Mouse (Mus musculus): ENCODE results near the gene Rab3gap2. TPM values are rescaled to one million over a fixed set of nuclear protein-coding genes. Genes with fewer than 3 reads are reported as not detected.

Gene Rab3gap2
- polyA plus RNA-seq, 1 experiment from 2014 or later = 12.0 TPM

DNA sequence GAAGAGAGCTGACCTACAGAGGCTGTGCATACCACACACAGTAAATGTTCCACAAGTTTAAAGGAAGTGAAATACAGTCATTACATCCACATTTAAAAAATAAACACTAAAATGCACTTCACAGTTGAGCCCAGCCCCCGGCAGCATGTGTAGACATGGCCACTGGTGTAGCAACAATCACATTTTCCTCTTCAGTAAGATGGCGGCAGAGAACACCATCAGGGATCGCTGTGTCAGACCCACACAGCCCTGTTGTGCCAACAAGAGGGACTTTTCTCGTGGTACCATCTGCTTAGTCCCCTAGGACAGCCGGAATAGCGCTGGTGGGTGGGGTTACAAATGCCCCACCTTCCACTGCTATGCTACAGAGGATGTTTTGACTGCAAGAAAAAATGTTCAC is 98.9 kb downstream of the Rab3gap2 start:
- ATAC-seq (ENCODE audit: low FRiP score, low TSS enrichment) (no peak), DNase-seq (ENCODE audit: low spot score) (no peak)
- no peak overlapping the region for H3K4me2 ChIP-seq (replicated peaks; ENCODE audit: low read depth)
- no peak overlapping the region for H3K9ac ChIP-seq (ENCODE audit: low read length)
- H3K9me3 ChIP-seq (ENCODE audit: control insufficient read depth, low read length) = no peaks in the 10 kb centered on the region
- H3K27ac ChIP-seq (replicated peaks) = no peak overlapping the region
- WGBS = 89% methylated on average over 6 of the region's 6 CpGs
- H3K36me3 ChIP-seq (ENCODE audit: control insufficient read depth, insufficient read depth, low read length) = peaks cover 3% of the 10 kb centered on the region
- TF ChIP-seq EP300 (optimal IDR thresholded peaks at IDR 0.05) (no peak), CTCF (IDR thresholded peaks at IDR 0.05; ENCODE audit: low read depth) (no peak)
- H3K4me3 ChIP-seq (ENCODE audit: low read depth, low read length) = no peak overlapping the region
- no peaks in the 10 kb centered on the region for H3K27me3 ChIP-seq (ENCODE audit: control insufficient read depth, insufficient read depth, low read length)
- H3K4me1 ChIP-seq (replicated peaks; ENCODE audit: control insufficient read depth, insufficient read depth) = no peaks in the 10 kb centered on the region

DNA sequence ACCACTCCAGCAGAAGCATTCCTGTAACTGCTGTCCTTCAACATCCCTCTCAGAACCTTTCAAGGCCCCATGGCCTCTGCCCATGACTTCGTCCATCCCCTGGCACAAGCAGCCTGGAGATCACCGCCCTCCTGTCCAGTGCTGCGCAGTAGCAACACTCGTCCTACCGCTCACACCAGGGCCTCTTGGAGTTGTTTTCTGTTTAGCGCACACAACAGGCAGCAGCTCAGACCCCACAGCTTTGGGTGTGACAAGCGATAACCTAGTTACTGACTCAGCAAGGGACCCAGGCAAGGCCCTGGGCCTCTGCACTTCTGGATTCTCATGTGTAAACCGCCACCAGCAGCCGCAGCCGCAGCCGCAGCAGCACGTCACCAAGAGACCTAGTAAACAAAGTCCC is 102.9 kb downstream of the Rab3gap2 start:
- no peaks in the 10 kb centered on the region for H3K27me3 ChIP-seq (ENCODE audit: control insufficient read depth, insufficient read depth, low read length)
- WGBS = 96% methylated on average over 12 of the region's 12 CpGs
- no peak overlapping the region for H3K4me3 ChIP-seq (ENCODE audit: low read depth, low read length)
- no peak for ATAC-seq (ENCODE audit: low FRiP score, low TSS enrichment)
- DNase-seq (ENCODE audit: low spot score) = no peak
- peaks cover 3% of the 10 kb centered on the region; the same call in 1 of the 2 replicates for H3K36me3 ChIP-seq (ENCODE audit: control insufficient read depth, insufficient read depth, low read length)
- TF ChIP-seq EP300 (optimal IDR thresholded peaks at IDR 0.05) (no peak), CTCF (IDR thresholded peaks at IDR 0.05; ENCODE audit: low read depth) (no peak)
- no peaks in the 10 kb centered on the region for H3K4me1 ChIP-seq (replicated peaks; ENCODE audit: control insufficient read depth, insufficient read depth)
- H3K4me2 ChIP-seq (replicated peaks; ENCODE audit: low read depth) = no peak overlapping the region
- no peak overlapping the region for H3K9ac ChIP-seq (ENCODE audit: low read length)
- no peaks in the 10 kb centered on the region for H3K9me3 ChIP-seq (ENCODE audit: control insufficient read depth, low read length)
- no peak overlapping the region for H3K27ac ChIP-seq (replicated peaks)

DNA sequence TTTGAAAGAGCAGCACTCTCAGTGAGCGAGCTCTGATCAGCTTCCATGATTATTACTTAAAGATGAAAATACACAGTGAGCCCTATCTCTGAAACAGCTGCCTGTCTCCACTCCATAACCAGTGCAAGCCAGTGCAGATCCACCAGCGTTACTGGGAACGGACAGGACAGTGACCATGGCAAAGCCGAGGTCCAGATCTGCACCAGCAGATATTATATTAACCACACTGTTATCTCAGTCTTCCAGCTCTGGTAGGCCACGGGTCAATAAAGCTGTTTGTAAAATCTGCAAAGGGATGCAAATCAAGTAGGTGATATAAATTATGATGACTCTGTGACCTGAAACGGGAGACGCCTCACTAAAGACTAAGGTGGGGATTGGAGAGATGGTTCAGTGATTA is 103.7 kb downstream of the Rab3gap2 start:
- no peaks in the 10 kb centered on the region for H3K4me1 ChIP-seq (replicated peaks; ENCODE audit: control insufficient read depth, insufficient read depth)
- no peak for TF ChIP-seq EP300 (optimal IDR thresholded peaks at IDR 0.05)
- TF ChIP-seq CTCF (IDR thresholded peaks at IDR 0.05; ENCODE audit: low read depth) = no peak
- H3K9ac ChIP-seq (ENCODE audit: low read length) = no peak overlapping the region
- no peak overlapping the region for H3K4me3 ChIP-seq (ENCODE audit: low read depth, low read length)
- no peak overlapping the region for H3K4me2 ChIP-seq (replicated peaks; ENCODE audit: low read depth)
- WGBS = 88% methylated on average over 7 of the region's 7 CpGs
- no peaks in the 10 kb centered on the region for H3K27me3 ChIP-seq (ENCODE audit: control insufficient read depth, insufficient read depth, low read length)
- ATAC-seq (ENCODE audit: low FRiP score, low TSS enrichment) = no peak
- no peaks in the 10 kb centered on the region for H3K9me3 ChIP-seq (ENCODE audit: control insufficient read depth, low read length)
- DNase-seq (ENCODE audit: low spot score) = no peak
- no peak overlapping the region for H3K27ac ChIP-seq (replicated peaks)
- H3K36me3 ChIP-seq (ENCODE audit: control insufficient read depth, insufficient read depth, low read length) = no peaks in the 10 kb centered on the region; the same call in 1 of the 2 replicates

DNA sequence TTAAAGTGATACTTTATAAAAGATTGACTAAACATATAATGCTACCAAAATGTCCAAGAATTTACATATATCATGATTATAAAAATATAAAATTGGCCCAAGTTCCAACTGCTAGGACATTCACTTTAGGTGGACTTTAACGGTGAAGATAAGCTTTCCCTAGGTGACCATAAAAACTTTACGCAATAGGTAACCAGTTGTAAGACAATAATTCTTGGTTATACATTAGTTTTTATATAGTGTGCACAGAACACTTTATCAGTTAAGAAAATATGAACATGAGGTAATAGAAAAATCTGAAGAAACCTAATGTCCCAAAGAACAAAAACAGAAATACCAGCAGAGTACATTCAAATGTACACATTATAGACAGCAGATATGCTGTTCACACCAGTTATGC is 104.4 kb downstream of the Rab3gap2 start:
- Histone ChIP-seq H3K9ac (ENCODE audit: low read length) (no peak overlapping the region), H3K4me1 (replicated peaks; ENCODE audit: control insufficient read depth, insufficient read depth) (no peaks in the 10 kb centered on the region), H3K27me3 (ENCODE audit: control insufficient read depth, insufficient read depth, low read length) (no peaks in the 10 kb centered on the region), H3K36me3 (ENCODE audit: control insufficient read depth, insufficient read depth, low read length) (peaks cover 6% of the 10 kb centered on the region; the same call in 1 of the 2 replicates), H3K27ac (replicated peaks) (peak overlapping the region; percentile 64), H3K4me2 (replicated peaks; ENCODE audit: low read depth) (no peak overlapping the region), H3K9me3 (ENCODE audit: control insufficient read depth, low read length) (no peaks in the 10 kb centered on the region), H3K4me3 (ENCODE audit: low read depth, low read length) (no peak overlapping the region)
- DNase-seq (ENCODE audit: low spot score) (no peak), ATAC-seq (ENCODE audit: low FRiP score, low TSS enrichment) (no peak)
- 81% methylated on average over 2 of the region's 2 CpGs for WGBS
- TF ChIP-seq CTCF (IDR thresholded peaks at IDR 0.05; ENCODE audit: low read depth) (no peak), EP300 (optimal IDR thresholded peaks at IDR 0.05) (no peak)

DNA sequence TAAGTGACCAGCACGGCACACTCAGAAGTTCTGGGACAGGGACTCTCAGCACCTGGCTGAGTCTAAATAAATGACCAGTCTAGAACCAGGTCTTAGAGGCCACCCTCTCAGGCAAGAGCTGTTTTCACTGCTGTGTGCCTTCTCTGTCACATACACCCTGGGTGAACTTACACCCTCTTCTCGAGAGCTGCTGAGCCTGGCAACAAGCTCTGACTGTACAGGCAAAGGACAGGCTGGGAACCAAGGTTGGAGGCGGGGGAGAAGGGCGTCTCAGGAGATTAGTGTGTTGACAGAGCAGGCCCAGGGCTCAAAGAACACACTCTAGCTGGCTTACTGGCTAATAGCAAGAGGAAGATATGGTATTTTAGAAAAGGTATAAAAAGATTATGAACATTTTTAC is 105.0 kb downstream of the Rab3gap2 start:
- H3K27me3 ChIP-seq (ENCODE audit: control insufficient read depth, insufficient read depth, low read length) = no peaks in the 10 kb centered on the region
- no peak overlapping the region for H3K9ac ChIP-seq (ENCODE audit: low read length)
- DNase-seq (ENCODE audit: low spot score) (peak; percentile 83), ATAC-seq (ENCODE audit: low FRiP score, low TSS enrichment) (peak; percentile 89)
- WGBS = 41% methylated on average over 4 of the region's 4 CpGs
- H3K4me3 ChIP-seq (ENCODE audit: low read depth, low read length) = no peak overlapping the region
- H3K4me1 ChIP-seq (replicated peaks; ENCODE audit: control insufficient read depth, insufficient read depth) = no peaks in the 10 kb centered on the region
- H3K9me3 ChIP-seq (ENCODE audit: control insufficient read depth, low read length) = no peaks in the 10 kb centered on the region
- H3K4me2 ChIP-seq (replicated peaks; ENCODE audit: low read depth) = no peak overlapping the region
- peaks cover 9% of the 10 kb centered on the region; the same call in 1 of the 2 replicates for H3K36me3 ChIP-seq (ENCODE audit: control insufficient read depth, insufficient read depth, low read length)
- no peak for TF ChIP-seq CTCF (IDR thresholded peaks at IDR 0.05; ENCODE audit: low read depth)
- TF ChIP-seq EP300 (optimal IDR thresholded peaks at IDR 0.05) = no peak
- peak overlapping the region; percentile 64 for H3K27ac ChIP-seq (replicated peaks)

DNA sequence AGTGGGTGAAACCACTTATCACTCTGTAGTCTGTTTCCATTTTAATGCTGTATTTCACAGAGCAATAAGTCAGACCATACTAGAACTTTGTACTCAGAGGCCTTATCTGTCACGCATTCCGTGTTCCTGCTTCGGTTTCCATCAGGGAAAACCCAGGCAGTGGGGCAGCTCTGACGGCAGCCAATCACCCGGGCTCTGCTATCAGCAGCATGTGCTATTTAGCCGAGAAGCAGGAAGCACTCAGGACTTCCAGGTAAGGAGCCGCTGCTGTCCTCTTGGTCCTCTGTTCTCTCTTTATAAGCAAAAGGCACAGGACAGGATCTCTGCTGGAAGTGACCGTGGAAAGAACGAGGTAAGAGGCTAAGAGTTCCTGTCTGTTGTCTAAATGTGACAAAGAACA is 108.0 kb downstream of the Rab3gap2 start:
- Histone ChIP-seq H3K9ac (ENCODE audit: low read length) (no peak overlapping the region), H3K4me1 (replicated peaks; ENCODE audit: control insufficient read depth, insufficient read depth) (no peaks in the 10 kb centered on the region), H3K4me2 (replicated peaks; ENCODE audit: low read depth) (peak overlapping the region; percentile 14; the same call in 1 of the 2 replicates), H3K9me3 (ENCODE audit: control insufficient read depth, low read length) (no peaks in the 10 kb centered on the region), H3K4me3 (ENCODE audit: low read depth, low read length) (no peak overlapping the region), H3K27me3 (ENCODE audit: control insufficient read depth, insufficient read depth, low read length) (no peaks in the 10 kb centered on the region), H3K36me3 (ENCODE audit: control insufficient read depth, insufficient read depth, low read length) (peaks cover 12% of the 10 kb centered on the region; the same call in 1 of the 2 replicates), H3K27ac (replicated peaks) (peak overlapping the region; percentile 73)
- WGBS = 75% methylated on average over 9 of the region's 9 CpGs
- peak; percentile 88 for ATAC-seq (ENCODE audit: low FRiP score, low TSS enrichment)
- peak; percentile 86 for DNase-seq (ENCODE audit: low spot score)
- TF ChIP-seq CTCF (IDR thresholded peaks at IDR 0.05; ENCODE audit: low read depth) = no peak

Measured in stomach, postnatal 0 days (tissue).